Mouse (Mus musculus) ES-Bruce4 (cell line): ENCODE measurements around the gene Utp11.

Experiments
- CTCF ChIP-seq: IDR thresholded peaks from one replicate; pipeline ENCODE4 v1.8.1; 2011; ENCODE audit warnings: low read depth, low read length
- POLR2A ChIP-seq: IDR thresholded peaks from one replicate; pipeline ENCODE4 v1.8.1; 2011; ENCODE audit warnings: low read length; ENCODE audit not compliant: insufficient read depth

DNA sequence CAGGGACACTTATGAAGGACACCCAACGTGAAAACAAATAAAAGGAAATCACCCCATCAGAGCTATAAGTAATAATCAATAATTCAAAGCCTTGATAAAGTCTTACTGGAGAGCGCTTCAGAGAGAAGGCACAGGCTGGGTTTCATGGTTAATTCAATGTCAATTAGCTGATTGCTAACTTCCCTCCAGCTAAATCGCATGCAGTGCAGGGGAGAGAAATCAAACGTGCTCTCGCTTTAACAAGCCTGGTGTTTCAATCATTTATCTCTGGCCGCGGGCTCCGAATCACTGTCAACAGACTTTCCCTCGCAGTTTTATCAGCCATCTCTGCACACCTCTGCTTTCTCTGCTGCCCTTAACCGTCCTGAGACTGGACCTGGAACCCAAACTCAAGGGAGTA, 60.5 kb downstream of the Utp11 start:
- TF ChIP-seq CTCF = no peak
- no peak for TF ChIP-seq POLR2A
